Mouse (Mus musculus) forebrain, embryonic 10.5 days (tissue): ENCODE results near the gene Sppl2c. TPM values are rescaled to one million over a fixed set of nuclear protein-coding genes. Genes with fewer than 3 reads are reported as not detected.

ENCODE experiments used
- DNase-seq: peaks from one replicate; pipeline ENCODE4 v3.0.0-alpha.2; 2017; ENCODE audit warnings: low spot score; ENCODE audit errors: extremely low spot score
- H3K27ac ChIP-seq: fragments of 300-500 bp; sonication (generic); 2 replicates; pipeline ENCODE4 v1.5.1; 2016; ENCODE audit warnings: mild to moderate bottlenecking
- H3K27me3 ChIP-seq: fragments of 300-500 bp; sonication (generic); 2 replicates; pipeline ENCODE4 v1.6.1; 2016; ENCODE audit warnings: mild to moderate bottlenecking; ENCODE audit not compliant: poor library complexity, severe bottlenecking
- H3K36me3 ChIP-seq: fragments of 300-500 bp; sonication (generic); replicated peaks from 2 replicates; pipeline ENCODE4 v1.6.1; 2016; ENCODE audit warnings: mild to moderate bottlenecking, moderate library complexity
- H3K4me1 ChIP-seq: fragments of 300-500 bp; sonication (generic); 2 replicates; pipeline ENCODE4 v1.6.1; 2016
- H3K4me3 ChIP-seq: fragments of 300-500 bp; sonication (generic); 2 replicates; pipeline ENCODE4 v1.5.1; 2016; ENCODE audit warnings: mild to moderate bottlenecking, moderate library complexity
- H3K9me3 ChIP-seq: fragments of 300-500 bp; sonication (generic); 2 replicates; pipeline ENCODE4 v1.6.1; 2016; ENCODE audit warnings: mild to moderate bottlenecking, moderate library complexity
- WGBS: fragments of 180-500 bp; shearing (Covaris S2); methylation state at CpG from one replicate; pipeline ENCODE4 v1.1.7; 2016; 5-methylcytosine and 5-hydroxymethylcytosine counted together
- polyA plus RNA-seq: library from polyadenylated mRNA; unstranded; fragments of >200 nt; fragmentation: Nextera tagmentation; extraction: Ambion mirVana; gene quantifications from 2 replicates; pipeline ENCODE4 v1.2.1, GENCODE M21; 2016

The Sppl2c gene
- polyA plus RNA-seq, 1 experiment from 2014 or later, result not detected

- no peak overlapping the region for H3K4me3 ChIP-seq
- no peak for DNase-seq
- H3K27me3 ChIP-seq, result peaks cover 40% of the 10 kb centered on the region
- no peak overlapping the region for H3K27ac ChIP-seq
- no peaks in the 10 kb centered on the region for H3K9me3 ChIP-seq
- H3K4me1 ChIP-seq, result peaks cover 19% of the 10 kb centered on the region
- H3K36me3 ChIP-seq, result no peaks in the 10 kb centered on the region
- WGBS, result 87% methylated on average over 5 of the region's 5 CpGs
These were observed 25.0 kb upstream of the Sppl2c start for GRCm38 (mm10) chr11:104161153-104161552.

DNA sequence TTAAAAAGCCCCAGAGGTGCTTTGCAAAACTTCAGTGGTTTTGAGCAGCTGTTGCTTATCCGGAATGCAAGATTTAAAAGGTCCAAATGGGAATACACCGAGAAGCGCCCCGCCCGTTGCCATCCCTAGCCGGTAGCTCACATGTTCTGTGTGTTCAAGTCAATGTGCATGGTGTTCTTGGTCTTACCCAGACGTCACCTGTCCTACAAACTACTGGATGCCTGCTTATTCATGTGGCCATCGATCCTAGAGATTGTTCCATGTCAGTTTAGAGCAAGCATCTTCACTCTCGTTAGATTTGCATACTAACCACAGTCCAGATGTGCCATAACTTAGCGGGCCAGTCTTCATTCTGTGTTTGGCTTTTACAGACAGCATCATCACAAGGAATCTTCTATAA is 21.9 kb upstream of the Sppl2c start:
- Histone ChIP-seq H3K27me3 (peaks cover 12% of the 10 kb centered on the region), H3K36me3 (no peaks in the 10 kb centered on the region), H3K9me3 (no peaks in the 10 kb centered on the region), H3K4me3 (no peak overlapping the region), H3K4me1 (no peaks in the 10 kb centered on the region), H3K27ac (0 out of 2 replicates have a peak overlapping the region, but pooled peaks have one; percentile 8)
- DNase-seq, result no peak
- 92% methylated on average over 10 of the region's 10 CpGs for WGBS

GRCm38 (mm10) chr11:104171281-104171781 is 14.8 kb upstream of the Sppl2c start:
- WGBS, result 37% methylated on average over 12 of the region's 12 CpGs
- DNase-seq, result peak; percentile 68
- Histone ChIP-seq H3K9me3 (no peaks in the 10 kb centered on the region), H3K4me1 (peaks cover 4% of the 10 kb centered on the region; the same call in 1 of the 2 replicates), H3K27me3 (peaks cover 21% of the 10 kb centered on the region), H3K4me3 (peak overlapping the region; percentile 23; the same call in 1 of the 2 replicates), H3K27ac (no peak overlapping the region), H3K36me3 (no peaks in the 10 kb centered on the region)

DNA sequence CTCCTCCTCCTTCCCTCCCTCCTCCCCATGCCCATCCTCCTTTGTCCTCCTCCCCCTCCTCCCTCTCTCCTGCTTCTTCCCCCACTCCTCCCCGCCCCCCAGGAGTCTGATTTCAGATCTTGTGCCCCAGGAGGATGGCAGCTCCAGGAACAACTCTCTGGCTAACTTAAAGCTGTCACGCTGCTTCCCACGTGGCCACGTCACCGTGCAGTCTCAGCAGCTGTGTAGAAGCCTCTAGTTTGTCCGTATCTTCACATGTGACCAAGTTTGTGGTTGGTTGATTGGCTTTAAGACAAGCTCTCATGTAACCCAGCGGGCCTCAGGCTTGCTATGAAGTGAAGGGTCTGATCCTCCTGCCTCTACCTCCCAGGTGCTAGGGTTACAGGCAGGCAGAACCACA is 7.2 kb upstream of the Sppl2c start:
- DNase-seq, result no peak
- H3K36me3 ChIP-seq, result no peaks in the 10 kb centered on the region
- H3K4me3 ChIP-seq, result no peak overlapping the region
- WGBS, result 38% methylated on average over 7 of the region's 7 CpGs
- H3K27ac ChIP-seq, result no peak overlapping the region
- H3K4me1 ChIP-seq, result peaks cover 4% of the 10 kb centered on the region; the same call in 1 of the 2 replicates
- H3K27me3 ChIP-seq, result no peaks in the 10 kb centered on the region
- H3K9me3 ChIP-seq, result no peaks in the 10 kb centered on the region

DNA sequence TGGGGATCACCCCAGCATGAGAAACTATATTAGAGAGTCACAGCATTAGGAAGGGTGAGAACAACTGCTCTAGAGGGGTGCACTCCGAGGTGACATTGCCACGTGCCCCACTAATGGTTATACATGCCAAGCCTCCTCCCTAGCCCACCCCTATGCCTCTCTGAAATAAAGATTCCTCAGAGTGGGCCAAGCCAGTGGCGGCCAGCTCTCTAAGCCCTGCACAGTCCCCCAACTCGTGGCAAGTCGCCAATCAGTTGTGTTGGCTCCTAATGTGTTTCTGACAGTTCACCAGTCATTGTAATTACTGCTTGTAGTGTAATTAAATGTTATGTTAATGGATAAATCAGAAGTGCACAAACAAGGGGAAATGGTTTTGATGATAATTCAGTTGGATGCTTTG is 6.3 kb upstream of the Sppl2c start:
- H3K4me1 ChIP-seq, result peaks cover 4% of the 10 kb centered on the region; the same call in 1 of the 2 replicates
- H3K36me3 ChIP-seq, result no peaks in the 10 kb centered on the region
- H3K27ac ChIP-seq, result no peak overlapping the region
- WGBS, result 86% methylated on average over 5 of the region's 5 CpGs
- DNase-seq, result no peak
- no peak overlapping the region for H3K4me3 ChIP-seq
- H3K27me3 ChIP-seq, result no peaks in the 10 kb centered on the region
- no peaks in the 10 kb centered on the region for H3K9me3 ChIP-seq

DNA sequence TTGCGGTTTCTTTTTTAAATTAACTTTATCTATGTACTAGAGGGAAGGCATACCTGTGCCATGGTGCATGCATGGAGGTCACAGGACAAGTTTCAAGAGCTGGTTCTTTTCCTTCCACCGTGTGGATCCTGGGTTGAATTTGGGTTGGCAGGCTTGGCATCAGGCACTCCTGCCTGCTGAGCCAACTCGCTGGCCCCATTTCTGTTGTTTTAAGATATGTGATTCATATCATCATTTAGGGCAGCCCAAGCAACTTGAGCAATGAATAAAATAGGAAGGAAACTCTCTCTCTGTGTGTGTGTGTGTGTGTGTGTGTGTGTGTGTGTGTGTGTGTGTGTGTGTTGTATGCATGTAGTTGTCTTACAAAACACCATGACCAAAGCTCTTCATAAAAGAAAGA is 4.0 kb upstream of the Sppl2c start:
- no peak overlapping the region for H3K27ac ChIP-seq
- no peak for DNase-seq
- no peaks in the 10 kb centered on the region for H3K36me3 ChIP-seq
- H3K4me1 ChIP-seq, result peaks cover 4% of the 10 kb centered on the region; the same call in 1 of the 2 replicates
- no peaks in the 10 kb centered on the region for H3K9me3 ChIP-seq
- no peak overlapping the region for H3K4me3 ChIP-seq
- H3K27me3 ChIP-seq, result no peaks in the 10 kb centered on the region
- WGBS, result 88% methylated on average over 3 of the region's 3 CpGs

DNA sequence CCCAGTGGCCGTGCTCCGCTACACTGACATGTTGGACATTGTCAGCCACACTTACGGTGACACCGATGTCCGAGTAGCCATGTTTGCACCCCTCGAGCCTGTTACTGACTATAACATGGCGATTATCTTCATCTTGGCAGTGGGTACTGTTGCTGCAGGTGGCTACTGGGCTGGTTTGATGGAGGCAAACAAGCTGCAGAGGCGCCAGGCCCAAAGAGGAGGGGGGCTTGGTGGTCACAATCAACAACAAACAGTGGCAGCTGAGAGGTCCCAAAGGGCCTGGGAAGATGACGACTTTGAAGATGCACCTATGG is 667 bp downstream of the Sppl2c start:
- DNase-seq, result no peak
- Histone ChIP-seq H3K27ac (no peak overlapping the region), H3K4me1 (no peaks in the 10 kb centered on the region), H3K9me3 (no peaks in the 10 kb centered on the region), H3K4me3 (no peak overlapping the region), H3K36me3 (no peaks in the 10 kb centered on the region), H3K27me3 (no peaks in the 10 kb centered on the region)
- WGBS, result 92% methylated on average over 9 of the region's 9 CpGs

DNA sequence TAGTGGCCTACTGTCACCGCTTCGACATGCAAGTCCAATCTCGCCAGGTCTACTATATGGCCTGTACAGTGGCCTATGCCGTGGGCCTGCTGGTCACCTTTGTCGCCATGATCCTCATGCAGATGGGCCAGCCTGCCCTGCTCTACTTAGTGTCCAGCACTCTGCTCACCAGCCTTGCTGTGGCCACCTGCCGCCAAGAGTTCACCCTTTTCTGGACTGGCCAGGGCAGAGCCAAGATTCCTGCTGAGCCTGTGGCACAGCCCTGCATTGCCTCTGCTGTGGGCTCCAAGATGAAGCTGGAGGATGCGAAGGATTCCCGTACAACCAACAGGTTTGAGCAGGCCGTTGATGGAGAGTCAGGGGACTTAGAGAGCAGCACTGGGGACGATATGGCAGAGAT is 1.6 kb downstream of the Sppl2c start:
- Histone ChIP-seq H3K36me3 (no peaks in the 10 kb centered on the region), H3K9me3 (no peaks in the 10 kb centered on the region), H3K4me1 (no peaks in the 10 kb centered on the region), H3K4me3 (no peak overlapping the region), H3K27me3 (no peaks in the 10 kb centered on the region), H3K27ac (no peak overlapping the region)
- no peak for DNase-seq
- 93% methylated on average over 10 of the region's 10 CpGs for WGBS

- WGBS, result 81% methylated on average over 2 of the region's 2 CpGs
- no peaks in the 10 kb centered on the region for H3K36me3 ChIP-seq
- H3K9me3 ChIP-seq, result no peaks in the 10 kb centered on the region
- no peak overlapping the region for H3K27ac ChIP-seq
- H3K27me3 ChIP-seq, result no peaks in the 10 kb centered on the region
- H3K4me1 ChIP-seq, result no peaks in the 10 kb centered on the region
- H3K4me3 ChIP-seq, result no peak overlapping the region
- DNase-seq, result no peak
These were observed 3.9 kb downstream of the Sppl2c start for GRCm38 (mm10) chr11:104190008-104190407.

DNA sequence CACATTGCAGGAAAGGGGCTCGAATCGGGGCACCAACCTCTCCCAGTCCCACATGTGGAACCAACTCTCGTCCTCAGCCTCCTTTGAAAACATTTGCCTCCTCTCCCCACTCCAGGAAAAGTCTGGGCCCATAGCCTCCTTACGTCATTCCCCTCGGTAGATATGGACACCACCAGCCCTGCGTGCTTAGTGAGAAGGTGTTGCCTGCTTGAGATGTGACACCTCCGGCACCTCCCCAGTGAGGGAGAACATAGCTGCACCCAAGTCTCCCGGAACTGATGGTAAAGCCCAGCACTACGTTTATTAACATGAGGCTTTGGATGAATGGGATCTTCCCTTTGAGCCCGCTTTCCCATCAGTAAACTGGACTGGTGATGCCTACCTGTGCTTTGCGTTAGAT is 9.3 kb downstream of the Sppl2c start:
- Histone ChIP-seq H3K4me3 (no peak overlapping the region), H3K36me3 (no peaks in the 10 kb centered on the region), H3K4me1 (peaks cover 3% of the 10 kb centered on the region; the same call in 1 of the 2 replicates), H3K27ac (no peak overlapping the region), H3K9me3 (no peaks in the 10 kb centered on the region), H3K27me3 (peaks cover 20% of the 10 kb centered on the region; the same call in 1 of the 2 replicates)
- 80% methylated on average over 11 of the region's 11 CpGs for WGBS
- DNase-seq, result no peak

DNA sequence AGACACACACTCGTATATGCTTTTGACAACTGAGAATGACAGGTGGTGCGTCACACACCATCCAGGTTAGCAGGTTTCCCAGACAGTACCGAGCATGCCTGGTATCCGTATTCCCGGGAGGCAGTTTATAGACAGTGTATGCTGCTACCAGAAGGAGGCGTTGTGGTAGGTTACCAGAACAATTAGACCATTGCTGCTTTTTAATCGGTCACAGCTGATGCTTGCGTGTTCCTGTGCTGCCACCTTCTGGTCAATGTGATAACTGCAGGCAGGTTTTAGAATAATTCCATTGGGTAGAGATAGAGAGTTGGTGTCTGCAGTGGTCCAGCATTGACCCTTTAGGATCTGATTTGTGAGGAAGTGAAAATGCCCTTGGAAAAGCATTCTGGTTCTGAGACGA is 9.7 kb downstream of the Sppl2c start:
- Histone ChIP-seq H3K9me3 (no peaks in the 10 kb centered on the region), H3K4me1 (peaks cover 3% of the 10 kb centered on the region; the same call in 1 of the 2 replicates), H3K27ac (no peak overlapping the region), H3K4me3 (no peak overlapping the region), H3K36me3 (no peaks in the 10 kb centered on the region), H3K27me3 (peaks cover 20% of the 10 kb centered on the region; the same call in 1 of the 2 replicates)
- peak; percentile 83 for DNase-seq
- 10% methylated on average over 9 of the region's 9 CpGs for WGBS

DNA sequence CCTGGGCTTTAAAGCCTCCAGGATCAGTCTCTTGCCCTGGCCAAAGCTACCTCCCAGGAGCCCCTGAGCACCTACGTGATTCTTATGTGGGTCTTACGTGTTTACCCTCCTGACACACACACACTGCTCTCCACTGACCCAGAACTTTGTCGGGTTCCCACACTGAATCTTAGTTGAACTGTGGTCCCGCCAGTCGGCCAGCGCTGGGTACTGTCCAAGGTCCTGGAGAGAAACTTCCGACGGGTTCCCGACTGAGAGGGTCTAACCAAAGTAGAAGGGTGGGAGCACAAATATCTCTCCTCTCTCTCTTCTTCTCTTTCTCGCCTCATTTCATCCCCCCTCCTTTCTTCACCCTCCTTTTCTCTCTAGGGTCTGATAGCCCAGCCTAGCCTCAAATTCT is 11.7 kb downstream of the Sppl2c start:
- peaks cover 12% of the 10 kb centered on the region for H3K9me3 ChIP-seq
- DNase-seq, result peak; percentile 44
- H3K4me3 ChIP-seq, result no peak overlapping the region
- H3K27me3 ChIP-seq, result peaks cover 20% of the 10 kb centered on the region; the same call in 1 of the 2 replicates
- no peak overlapping the region for H3K27ac ChIP-seq
- 9% methylated on average over 10 of the region's 10 CpGs for WGBS
- H3K4me1 ChIP-seq, result peaks cover 3% of the 10 kb centered on the region; the same call in 1 of the 2 replicates
- no peaks in the 10 kb centered on the region for H3K36me3 ChIP-seq

DNA sequence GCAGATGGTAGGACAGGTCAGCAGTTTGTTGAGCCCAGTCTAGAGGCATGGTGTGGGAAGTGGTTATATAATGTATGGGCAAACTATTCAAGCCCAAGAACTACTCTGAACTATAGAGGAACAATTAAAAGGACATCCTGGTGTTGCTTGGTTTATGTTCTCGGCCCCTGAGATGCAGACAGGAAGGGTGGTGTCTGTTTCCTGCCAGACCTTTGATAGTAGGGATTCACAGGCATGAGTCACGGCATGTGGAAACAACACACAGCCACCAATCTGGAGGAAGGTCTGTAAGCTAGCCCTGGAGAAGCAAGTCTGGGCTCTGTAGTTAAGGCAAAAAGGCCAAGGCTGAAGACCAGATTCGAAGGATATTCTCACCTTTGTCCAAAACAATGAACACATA is 17.1 kb downstream of the Sppl2c start:
- H3K27ac ChIP-seq, result no peak overlapping the region
- 88% methylated on average over 3 of the region's 3 CpGs for WGBS
- no peaks in the 10 kb centered on the region for H3K36me3 ChIP-seq
- 0 out of 2 replicates have a peak, but pooled peaks cover 2% of the 10 kb centered on the region for H3K27me3 ChIP-seq
- peaks cover 12% of the 10 kb centered on the region for H3K9me3 ChIP-seq
- no peak overlapping the region for H3K4me3 ChIP-seq
- DNase-seq, result no peak
- no peaks in the 10 kb centered on the region for H3K4me1 ChIP-seq

- Histone ChIP-seq H3K27ac (no peak overlapping the region), H3K4me1 (no peaks in the 10 kb centered on the region), H3K27me3 (no peaks in the 10 kb centered on the region), H3K9me3 (peaks cover 10% of the 10 kb centered on the region), H3K4me3 (no peak overlapping the region), H3K36me3 (no peaks in the 10 kb centered on the region)
- DNase-seq, result no peak
- 89% methylated on average over 4 of the region's 4 CpGs for WGBS
These were observed 20.4 kb downstream of the Sppl2c start for GRCm38 (mm10) chr11:104206573-104206972.
